Mouse (Mus musculus) heart, adult 8-10 months (tissue): ENCODE data around the gene Rln1. TPM values are rescaled to one million over a fixed set of nuclear protein-coding genes. Genes with fewer than 3 reads are reported as not detected.

Experiments used
- DNase-seq: peaks from one replicate; pipeline ENCODE4 v3.0.0; 2022; ENCODE audit warnings: low spot score
- total RNA-seq, 4 experiments: library from RNA; stranded (reverse); gene quantifications; 2 replicates each; pipeline ENCODE4 v1.2.4; 2022

Rln1 gene
- total RNA-seq, 4 experiments from 2014 or later, result not detected

DNA sequence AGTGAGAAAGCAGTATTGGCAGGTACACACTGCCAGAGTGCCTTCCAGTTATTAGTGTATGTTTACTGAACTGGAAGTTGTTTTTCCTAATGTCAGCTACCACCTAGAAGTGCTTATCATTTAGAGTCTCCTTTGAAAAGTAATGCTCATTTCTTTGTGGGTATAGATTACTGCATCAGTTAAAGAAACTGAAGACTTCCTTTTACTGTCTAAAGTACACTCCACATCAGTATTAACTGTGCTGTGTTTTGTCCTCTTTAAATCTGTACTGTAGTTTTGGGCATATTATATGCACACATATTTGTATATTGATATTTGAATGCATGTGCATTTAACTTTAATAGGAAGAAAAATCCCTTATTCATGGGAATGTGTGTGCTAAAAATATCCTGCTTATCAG is 38.3 kb downstream of the Rln1 start:
- DNase-seq, result no peak

DNA sequence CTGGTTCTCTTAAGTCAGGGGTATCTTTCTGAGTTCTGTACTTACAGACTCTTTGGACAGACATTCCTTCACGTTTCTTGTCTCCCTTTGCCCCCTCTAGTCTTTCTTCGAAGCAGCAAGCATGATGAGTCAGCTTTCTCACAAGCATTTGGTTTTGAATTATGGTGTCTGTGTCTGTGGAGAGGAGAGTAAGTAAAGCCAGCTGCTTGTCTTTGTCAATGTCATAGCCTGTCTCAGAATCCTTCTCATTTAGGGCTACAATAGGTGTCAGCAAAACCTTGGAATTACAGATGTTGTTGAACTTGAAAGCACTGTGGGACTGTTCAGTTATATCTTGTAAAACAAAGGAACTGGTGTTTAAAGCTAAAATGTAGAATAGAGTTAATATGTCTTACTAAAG is 39.7 kb downstream of the Rln1 start:
- no peak for DNase-seq

DNA sequence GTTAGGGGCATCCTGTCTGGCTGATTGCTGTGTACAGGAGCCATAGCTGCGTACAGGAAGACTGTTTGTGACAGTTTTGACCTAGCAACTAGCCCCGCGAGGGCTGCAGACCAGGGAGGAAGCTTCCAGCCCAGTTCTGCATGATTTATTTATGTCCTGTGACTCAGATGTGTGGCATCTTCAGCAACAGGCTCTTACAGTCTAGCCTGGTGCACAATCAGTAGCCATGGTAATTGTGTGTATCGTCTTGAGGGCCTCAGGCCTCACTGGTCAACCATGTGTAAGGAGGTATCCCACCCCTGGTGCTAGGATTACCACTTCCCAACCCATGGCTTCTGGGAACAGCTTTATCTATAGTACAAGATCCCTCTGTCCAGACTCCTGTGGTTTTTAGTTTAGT is 41.9 kb downstream of the Rln1 start:
- DNase-seq, result no peak

DNA sequence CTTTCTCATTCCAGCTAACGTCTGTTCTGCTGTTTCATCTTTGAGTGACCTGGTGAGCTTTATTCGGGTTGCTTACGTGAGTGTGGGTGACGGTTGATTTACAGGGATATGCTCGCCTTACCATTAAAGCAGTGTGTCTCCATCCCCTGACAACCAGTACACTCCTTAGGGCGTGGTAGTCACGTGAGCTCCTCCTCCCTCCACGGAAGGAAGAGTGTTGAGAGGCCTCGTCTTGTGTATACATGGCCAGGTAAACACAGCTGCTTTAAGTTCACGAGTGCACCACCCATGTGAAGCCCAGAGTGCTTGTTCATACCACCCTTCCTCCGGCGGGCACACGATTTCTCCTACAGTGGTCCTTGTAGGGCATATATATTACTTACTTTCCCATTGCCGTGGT is 42.9 kb downstream of the Rln1 start:
- DNase-seq, result no peak

DNA sequence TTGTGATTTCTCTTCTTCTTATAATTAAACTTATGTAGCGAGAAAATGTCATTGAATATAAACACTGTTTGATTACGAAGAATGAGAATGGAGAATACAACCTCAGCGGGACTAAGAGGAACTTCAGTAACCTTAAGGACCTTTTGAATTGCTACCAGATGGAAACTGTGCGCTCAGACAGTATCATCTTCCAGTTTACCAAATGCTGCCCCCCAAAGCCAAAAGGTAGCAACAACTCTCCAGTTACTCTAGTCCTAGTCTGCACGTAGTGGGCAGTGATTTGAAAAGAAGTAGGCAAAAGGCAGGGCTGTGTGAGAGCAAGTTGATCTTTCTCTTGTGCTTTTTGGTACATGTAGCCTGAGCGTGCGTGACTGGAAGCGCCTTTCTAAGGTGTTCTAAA is 46.6 kb downstream of the Rln1 start:
- no peak for DNase-seq

DNA sequence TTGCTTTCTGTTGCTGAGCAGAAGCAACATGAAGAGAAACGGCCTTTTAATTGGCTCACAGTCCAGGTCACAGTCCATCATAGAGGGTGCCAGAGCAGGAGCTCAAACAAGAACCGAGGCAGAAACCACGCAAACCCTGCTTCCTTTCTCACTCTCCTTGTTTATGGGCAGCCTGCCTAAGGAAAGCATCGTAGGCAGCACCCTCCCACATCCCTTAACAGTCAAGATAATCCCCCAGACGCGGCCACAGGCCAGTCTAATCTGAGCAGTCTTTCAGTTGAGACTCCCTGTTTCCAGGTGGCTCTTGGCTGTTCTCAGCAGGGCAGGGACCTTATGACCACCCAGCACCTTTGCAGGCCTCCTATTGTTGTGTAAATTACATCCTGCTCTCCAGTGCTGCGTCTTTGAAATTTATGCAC is 49.0 kb downstream of the Rln1 start:
- DNase-seq, result no peak

Other genes with a start within 250 kb of the Rln1 start
- 1 to 10 TPM; 4.4 to 6.6 (median 5.8) TPM for gene Rcl1, start 233.3 kb downstream of the Rln1 start, total RNA-seq
- 10 to 100 TPM; 16.0 to 18.0 (median 16.9) TPM for gene Jak2, start 82.8 kb downstream of the Rln1 start, total RNA-seq
- under 1 TPM in 1 of 4 experiments, not detected in 3; 0.63 TPM for gene Insl6, start 9.3 kb downstream of the Rln1 start, total RNA-seq
- gene Plgrkt, start 32.7 kb upstream of the Rln1 start, total RNA-seq, result 10 to 100 TPM; 26.7 to 34.5 (median 28.7) TPM
- gene Cd274, start 32.8 kb upstream of the Rln1 start, total RNA-seq, result 1 to 10 TPM; 3.0 to 3.6 (median 3.4) TPM
- under 1 TPM in 1 of 4 experiments, not detected in 3; 0.31 TPM for gene Pdcd1lg2, start 76.2 kb upstream of the Rln1 start, total RNA-seq
- gene Ric1, start 187.6 kb upstream of the Rln1 start, total RNA-seq, result 10 to 100 TPM; 17.2 to 19.8 (median 18.8) TPM